Mouse (Mus musculus): Measurements from ENCODE around the gene Cnnm4. TPM values are rescaled to one million over a fixed set of nuclear protein-coding genes. Genes with fewer than 3 reads are reported as not detected.

The Cnnm4 gene
- polyA plus RNA-seq, 1 experiment: 8.5 TPM

GRCm38 (mm10) chr1:36469811-36470444, 1.5 kb upstream of the Cnnm4 start:
- H3K27ac ChIP-seq (ENCODE audit: insufficient read depth, low read depth, low read length): peak overlapping the region; percentile 98
- H3K4me3 ChIP-seq (ENCODE audit: insufficient read depth, low read length): no peak overlapping the region
- H3K4me1 ChIP-seq (ENCODE audit: control insufficient read depth, insufficient read depth, low read length): peaks cover 40% of the 10 kb centered on the region

GRCm38 (mm10) chr1:36472106-36472440, 653 bp downstream of the Cnnm4 start:
- Histone ChIP-seq H3K4me3 (ENCODE audit: insufficient read depth, low read length) (peak overlapping the region; percentile 92), H3K27ac (ENCODE audit: insufficient read depth, low read depth, low read length) (no peak overlapping the region), H3K4me1 (ENCODE audit: control insufficient read depth, insufficient read depth, low read length) (peaks cover 50% of the 10 kb centered on the region)
- TF ChIP-seq CTCF (IDR thresholded peaks at IDR 0.05; ENCODE audit: low read depth, low read length): no peak
- TF ChIP-seq POLR2A (IDR thresholded peaks at IDR 0.05; ENCODE audit: borderline replicate concordance, low read depth, low read length): no peak

More at GRCm38 (mm10) chr1:36469811-36470444, 1.5 kb upstream of the Cnnm4 start:
- TF ChIP-seq CTCF (IDR thresholded peaks at IDR 0.05; ENCODE audit: low read depth, low read length) (no peak), POLR2A (IDR thresholded peaks at IDR 0.05; ENCODE audit: borderline replicate concordance, low read depth, low read length) (no peak)

- H3K4me3 ChIP-seq (ENCODE audit: insufficient read depth, low read length): peak overlapping the region; percentile 16; the same call in 1 of the 2 replicates
- TF ChIP-seq CTCF (IDR thresholded peaks at IDR 0.05; ENCODE audit: low read depth, low read length): no peak
- no peak for TF ChIP-seq POLR2A (IDR thresholded peaks at IDR 0.05; ENCODE audit: borderline replicate concordance, low read depth, low read length)
- no peak overlapping the region for H3K27ac ChIP-seq (ENCODE audit: insufficient read depth, low read depth, low read length)
- H3K4me1 ChIP-seq (ENCODE audit: control insufficient read depth, insufficient read depth, low read length): peaks cover 50% of the 10 kb centered on the region
Measured at GRCm38 (mm10) chr1:36473211-36473780, 1.9 kb downstream of the Cnnm4 start.

- no peak overlapping the region for H3K27ac ChIP-seq (ENCODE audit: insufficient read depth, low read depth, low read length)
Measured at GRCm38 (mm10) chr1:36474646-36475045, 3.2 kb downstream of the Cnnm4 start.

DNA sequence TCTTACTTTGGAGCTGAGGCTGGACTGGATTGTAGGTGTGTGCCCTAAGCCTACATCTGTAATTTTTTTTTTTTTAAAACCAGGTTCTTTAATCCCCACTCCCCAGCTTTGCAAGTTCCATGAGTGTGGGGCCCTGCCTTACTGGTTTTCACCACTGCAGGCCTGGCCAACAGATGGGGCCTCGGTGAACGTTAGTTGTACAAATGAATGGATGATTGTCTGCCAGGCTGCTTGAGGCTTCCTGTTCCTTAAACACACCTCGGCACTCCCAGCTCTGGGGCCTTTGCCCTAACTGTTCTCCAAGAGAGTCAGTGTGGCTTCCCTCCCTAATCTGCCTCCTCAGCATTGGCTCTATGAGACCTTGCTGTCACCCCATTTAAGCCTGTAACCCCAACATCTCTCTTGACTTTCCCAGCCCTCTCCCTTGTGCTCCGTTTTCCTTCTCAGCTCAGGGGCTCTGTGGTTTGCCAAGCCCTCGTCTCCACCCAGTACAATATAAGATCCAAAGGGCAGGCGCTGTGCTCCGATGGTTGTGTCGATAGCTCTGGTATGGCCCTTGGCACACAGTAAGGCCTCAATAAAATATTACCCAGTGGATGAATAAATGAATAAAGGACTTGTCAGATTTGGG, 4.2 kb downstream of the Cnnm4 start:
- no peak overlapping the region for H3K27ac ChIP-seq (ENCODE audit: insufficient read depth, low read depth, low read length)
- H3K4me1 ChIP-seq (ENCODE audit: control insufficient read depth, insufficient read depth, low read length): peaks cover 42% of the 10 kb centered on the region
- H3K4me3 ChIP-seq (ENCODE audit: insufficient read depth, low read length): no peak overlapping the region
- TF ChIP-seq CTCF (IDR thresholded peaks at IDR 0.05; ENCODE audit: low read depth, low read length) (no peak), POLR2A (IDR thresholded peaks at IDR 0.05; ENCODE audit: borderline replicate concordance, low read depth, low read length) (no peak)

More at GRCm38 (mm10) chr1:36474646-36475045, 3.2 kb downstream of the Cnnm4 start:
- Histone ChIP-seq H3K4me1 (ENCODE audit: control insufficient read depth, insufficient read depth, low read length) (peaks cover 50% of the 10 kb centered on the region), H3K4me3 (ENCODE audit: insufficient read depth, low read length) (no peak overlapping the region)
- TF ChIP-seq CTCF (IDR thresholded peaks at IDR 0.05; ENCODE audit: low read depth, low read length): no peak
- no peak for TF ChIP-seq POLR2A (IDR thresholded peaks at IDR 0.05; ENCODE audit: borderline replicate concordance, low read depth, low read length)

GRCm38 (mm10) chr1:36476426-36476825, 5.0 kb downstream of the Cnnm4 start:
- TF ChIP-seq CTCF (IDR thresholded peaks at IDR 0.05; ENCODE audit: low read depth, low read length): no peak
- no peak for TF ChIP-seq POLR2A (IDR thresholded peaks at IDR 0.05; ENCODE audit: borderline replicate concordance, low read depth, low read length)
- peaks cover 40% of the 10 kb centered on the region for H3K4me1 ChIP-seq (ENCODE audit: control insufficient read depth, insufficient read depth, low read length)
- no peak overlapping the region for H3K4me3 ChIP-seq (ENCODE audit: insufficient read depth, low read length)
- H3K27ac ChIP-seq (ENCODE audit: insufficient read depth, low read depth, low read length): no peak overlapping the region

DNA sequence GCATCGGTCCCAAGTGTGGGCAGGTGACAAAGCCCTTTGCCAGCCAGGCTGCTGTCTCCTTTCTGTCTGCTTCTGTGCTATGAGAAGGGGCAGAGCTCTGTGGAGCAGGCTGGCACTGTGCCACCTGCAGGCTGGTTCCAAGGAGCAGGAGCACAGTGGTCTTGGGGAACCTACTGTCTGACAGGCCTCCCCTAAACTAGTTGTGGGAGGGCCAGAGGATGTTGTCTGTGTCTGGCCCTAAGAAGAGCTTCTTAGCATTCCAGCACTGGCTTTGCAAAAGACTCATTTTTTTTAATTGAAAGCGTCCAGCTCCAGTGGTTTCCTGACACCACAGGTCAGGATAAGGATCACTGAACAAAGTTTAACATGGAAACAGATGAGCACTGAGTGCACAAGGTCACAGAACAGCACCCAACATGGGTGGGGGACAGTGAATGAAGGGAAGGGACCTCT, 6.9 kb downstream of the Cnnm4 start:
- peaks cover 26% of the 10 kb centered on the region for H3K4me1 ChIP-seq (ENCODE audit: control insufficient read depth, insufficient read depth, low read length)
- TF ChIP-seq CTCF (IDR thresholded peaks at IDR 0.05; ENCODE audit: low read depth, low read length) (no peak), POLR2A (IDR thresholded peaks at IDR 0.05; ENCODE audit: borderline replicate concordance, low read depth, low read length) (no peak)
- no peak overlapping the region for H3K27ac ChIP-seq (ENCODE audit: insufficient read depth, low read depth, low read length)
- no peak overlapping the region for H3K4me3 ChIP-seq (ENCODE audit: insufficient read depth, low read length)

DNA sequence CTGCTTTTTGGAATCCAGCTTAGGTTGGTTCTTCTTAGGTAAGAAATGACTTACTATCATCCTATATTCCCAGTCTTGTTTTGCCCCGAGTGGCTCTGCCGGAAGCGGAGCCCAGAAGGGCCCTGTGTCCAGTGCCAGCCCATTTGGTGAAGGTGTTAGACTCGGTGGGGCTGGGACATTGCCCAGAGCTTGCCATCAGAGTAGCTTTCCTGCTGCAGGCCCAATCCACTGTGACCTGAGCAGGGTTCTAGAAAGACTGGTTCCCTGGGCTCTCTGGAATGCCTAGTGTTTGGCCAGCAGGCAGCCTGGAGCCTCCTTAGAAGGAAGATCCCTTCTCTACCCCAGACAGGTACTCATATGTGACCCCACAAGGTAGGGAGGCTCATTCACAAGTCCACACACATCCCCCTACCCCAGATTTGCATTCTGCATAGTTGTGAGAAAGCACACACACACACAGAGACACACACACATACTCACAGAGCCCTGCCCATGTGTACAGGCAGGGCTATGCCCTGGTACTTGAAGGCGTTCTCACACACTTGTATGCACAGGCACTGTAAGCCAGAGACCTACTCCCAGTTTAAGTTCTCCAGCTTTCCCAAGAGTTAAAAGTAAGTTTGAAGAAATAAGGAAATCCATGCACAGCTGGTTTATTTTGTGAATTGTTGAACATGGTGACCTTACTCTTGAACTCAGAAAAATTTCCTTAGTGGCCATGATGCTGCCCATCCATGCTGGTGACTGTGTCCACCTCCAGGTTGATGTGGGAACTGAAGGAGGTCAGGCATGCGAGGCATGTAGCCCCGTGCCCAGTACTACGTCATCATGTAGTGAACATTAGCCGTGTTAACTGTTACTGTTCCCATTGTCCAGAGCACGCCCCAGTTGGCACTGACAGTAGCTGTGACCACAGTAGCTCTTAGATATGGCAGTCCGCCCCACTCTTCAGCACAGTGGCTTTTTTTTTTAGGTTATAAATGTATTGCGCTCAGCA, 8.8 kb downstream of the Cnnm4 start:
- TF ChIP-seq POLR2A (IDR thresholded peaks at IDR 0.05; ENCODE audit: borderline replicate concordance, low read depth, low read length) (no peak), CTCF (IDR thresholded peaks at IDR 0.05; ENCODE audit: low read depth, low read length) (no peak)
- Histone ChIP-seq H3K27ac (ENCODE audit: insufficient read depth, low read depth, low read length) (no peak overlapping the region), H3K4me3 (ENCODE audit: insufficient read depth, low read length) (no peak overlapping the region), H3K4me1 (ENCODE audit: control insufficient read depth, insufficient read depth, low read length) (peaks cover 8% of the 10 kb centered on the region)

DNA sequence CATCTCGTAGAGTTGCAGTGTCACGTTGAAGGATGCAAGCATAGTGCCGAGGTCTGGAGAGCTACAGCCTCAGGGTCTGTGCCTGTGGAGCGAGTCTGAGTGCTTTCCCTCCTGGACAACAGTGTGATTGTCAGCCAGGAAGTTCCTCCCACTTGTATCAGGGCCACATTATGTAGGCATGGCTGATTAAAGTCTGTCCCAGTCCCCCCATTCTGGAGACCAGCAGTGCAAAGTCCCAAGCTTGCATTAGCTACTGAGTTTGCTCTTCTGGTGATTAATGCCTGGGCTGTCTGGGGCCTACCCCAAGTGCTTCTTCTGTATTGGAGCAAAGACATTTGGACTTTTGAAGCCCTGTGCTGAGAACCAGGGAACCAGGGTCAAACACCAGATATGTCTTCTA, 12.4 kb downstream of the Cnnm4 start:
- Histone ChIP-seq H3K4me3 (ENCODE audit: insufficient read depth, low read length) (no peak overlapping the region), H3K27ac (ENCODE audit: insufficient read depth, low read depth, low read length) (no peak overlapping the region), H3K4me1 (ENCODE audit: control insufficient read depth, insufficient read depth, low read length) (no peaks in the 10 kb centered on the region; the same call in 1 of the 2 replicates)
- TF ChIP-seq POLR2A (IDR thresholded peaks at IDR 0.05; ENCODE audit: borderline replicate concordance, low read depth, low read length): no peak
- TF ChIP-seq CTCF (IDR thresholded peaks at IDR 0.05; ENCODE audit: low read depth, low read length): no peak
